Mouse (Mus musculus) ES-Bruce4 (cell line): ENCODE results near the gene Rps29.
"Not testable (repeated sequence)": the region's sequence is repeated elsewhere in the genome, so short reads cannot be mapped to it uniquely, and the experiment has no call there.

Experiments used
- CTCF ChIP-seq: IDR thresholded peaks from one replicate; pipeline ENCODE4 v1.8.1; 2011; ENCODE audit warnings: low read depth, low read length
- EP300 ChIP-seq: IDR thresholded peaks from 2 replicates; pipeline ENCODE4 v1.6.1; 2011; ENCODE audit warnings: low read depth, low read length; ENCODE audit not compliant: insufficient read depth
- POLR2A ChIP-seq: IDR thresholded peaks from one replicate; pipeline ENCODE4 v1.8.1; 2011; ENCODE audit warnings: low read length; ENCODE audit not compliant: insufficient read depth

GRCm38 (mm10) chr12:69163586-69163985 lies 4.6 kb upstream of the Rps29 start:
- TF ChIP-seq EP300, CTCF, POLR2A: not testable (repeated sequence)
